Mouse (Mus musculus): ENCODE results near the gene Myo1e. TPM values are rescaled to one million over a fixed set of nuclear protein-coding genes. Genes with fewer than 3 reads are reported as not detected.
"Not testable (repeated sequence)": the region's sequence is repeated elsewhere in the genome, so short reads cannot be mapped to it uniquely, and the experiment has no call there.

The Myo1e gene
- polyA plus RNA-seq, 1 experiment from 2014 or later, result 20.6 TPM

DNA sequence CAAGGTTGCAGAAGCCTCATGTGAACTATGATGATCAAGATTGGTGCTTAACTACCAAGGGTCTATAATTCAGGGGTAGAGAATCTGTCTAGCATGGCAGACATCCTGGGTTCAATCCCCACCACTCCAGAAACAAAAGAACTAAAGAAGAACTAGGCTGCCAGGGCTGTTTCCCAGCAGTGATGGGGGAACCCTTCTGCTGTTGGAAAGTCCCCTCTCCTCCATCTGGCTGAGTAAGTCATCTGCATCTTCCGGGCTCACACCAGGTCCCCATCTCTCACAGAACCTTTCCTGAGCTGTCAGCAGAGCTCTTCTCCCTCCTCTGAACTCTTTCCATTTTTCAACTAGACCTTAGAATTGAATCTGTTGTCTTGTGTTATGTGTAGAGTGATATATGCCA is 45.9 kb downstream of the Myo1e start:
- H3K4me1 ChIP-seq (ENCODE audit: control insufficient read depth, insufficient read depth, low read length), result peaks cover 15% of the 10 kb centered on the region; the same call in 1 of the 2 replicates
- no peaks in the 10 kb centered on the region for H3K9me3 ChIP-seq (ENCODE audit: control insufficient read depth, low read length)
- no peak overlapping the region for H3K9ac ChIP-seq (ENCODE audit: low read depth, low read length)
- H3K27ac ChIP-seq (ENCODE audit: low read depth, low read length), result no peak overlapping the region
- no peak overlapping the region for H3K4me3 ChIP-seq (ENCODE audit: low read length)
- H3K4me2 ChIP-seq (replicated peaks; ENCODE audit: low read depth, low read length), result no peak overlapping the region
- no peak for ATAC-seq (ENCODE audit: low FRiP score, low TSS enrichment)
- WGBS, result 85% methylated on average over 1 of the region's 1 CpGs
- no peaks in the 10 kb centered on the region for H3K36me3 ChIP-seq (ENCODE audit: control insufficient read depth, insufficient read depth, low read length)
- no peaks in the 10 kb centered on the region for H3K27me3 ChIP-seq (ENCODE audit: control insufficient read depth, insufficient read depth, low read length)

- no peaks in the 10 kb centered on the region for H3K9me3 ChIP-seq (ENCODE audit: control insufficient read depth, low read length)
- WGBS, result 83% methylated on average over 4 of the region's 4 CpGs
- H3K27me3 ChIP-seq (ENCODE audit: control insufficient read depth, insufficient read depth, low read length), result no peaks in the 10 kb centered on the region
- ATAC-seq (ENCODE audit: low FRiP score, low TSS enrichment), result no peak
- H3K4me1 ChIP-seq (ENCODE audit: control insufficient read depth, insufficient read depth, low read length), result peaks cover 19% of the 10 kb centered on the region; the same call in 1 of the 2 replicates
- H3K27ac ChIP-seq (ENCODE audit: low read depth, low read length), result no peak overlapping the region
- no peak overlapping the region for H3K9ac ChIP-seq (ENCODE audit: low read depth, low read length)
- H3K4me3 ChIP-seq (ENCODE audit: low read length), result no peak overlapping the region
- H3K4me2 ChIP-seq (replicated peaks; ENCODE audit: low read depth, low read length), result no peak overlapping the region
- no peaks in the 10 kb centered on the region for H3K36me3 ChIP-seq (ENCODE audit: control insufficient read depth, insufficient read depth, low read length)
Observed at GRCm38 (mm10) chr9:70255005-70255404, 47.9 kb downstream of the Myo1e start.

DNA sequence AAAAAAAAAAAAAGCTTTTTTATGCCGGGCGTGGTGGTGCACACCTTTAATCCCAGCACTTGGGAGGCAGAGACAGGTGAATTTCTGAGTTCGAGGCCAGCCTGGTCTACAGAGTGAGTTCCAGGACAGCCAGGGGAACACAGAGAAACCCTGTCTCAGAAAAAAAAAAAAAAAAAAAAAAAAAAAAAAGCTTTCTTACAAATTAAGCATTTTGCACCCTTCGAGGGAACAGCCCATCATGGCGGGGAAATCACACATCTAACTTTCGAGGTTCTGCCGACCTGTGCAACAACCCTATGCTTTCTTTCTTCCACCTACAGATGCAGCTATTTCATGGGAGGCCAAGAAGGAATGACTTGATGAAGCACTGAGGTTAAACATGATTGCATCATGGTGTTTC is 48.9 kb downstream of the Myo1e start:
- H3K36me3 ChIP-seq (ENCODE audit: control insufficient read depth, insufficient read depth, low read length); H3K9me3 ChIP-seq (ENCODE audit: control insufficient read depth, low read length); H3K9ac ChIP-seq (ENCODE audit: low read depth, low read length); H3K27ac ChIP-seq (ENCODE audit: low read depth, low read length); ATAC-seq (ENCODE audit: low FRiP score, low TSS enrichment); H3K4me2 ChIP-seq (replicated peaks; ENCODE audit: low read depth, low read length); H3K4me3 ChIP-seq (ENCODE audit: low read length); H3K27me3 ChIP-seq (ENCODE audit: control insufficient read depth, insufficient read depth, low read length): not testable (repeated sequence)
- peaks cover 24% of the 10 kb centered on the region for H3K4me1 ChIP-seq (ENCODE audit: control insufficient read depth, insufficient read depth, low read length)
- WGBS, result 92% methylated on average over 7 of the region's 7 CpGs

DNA sequence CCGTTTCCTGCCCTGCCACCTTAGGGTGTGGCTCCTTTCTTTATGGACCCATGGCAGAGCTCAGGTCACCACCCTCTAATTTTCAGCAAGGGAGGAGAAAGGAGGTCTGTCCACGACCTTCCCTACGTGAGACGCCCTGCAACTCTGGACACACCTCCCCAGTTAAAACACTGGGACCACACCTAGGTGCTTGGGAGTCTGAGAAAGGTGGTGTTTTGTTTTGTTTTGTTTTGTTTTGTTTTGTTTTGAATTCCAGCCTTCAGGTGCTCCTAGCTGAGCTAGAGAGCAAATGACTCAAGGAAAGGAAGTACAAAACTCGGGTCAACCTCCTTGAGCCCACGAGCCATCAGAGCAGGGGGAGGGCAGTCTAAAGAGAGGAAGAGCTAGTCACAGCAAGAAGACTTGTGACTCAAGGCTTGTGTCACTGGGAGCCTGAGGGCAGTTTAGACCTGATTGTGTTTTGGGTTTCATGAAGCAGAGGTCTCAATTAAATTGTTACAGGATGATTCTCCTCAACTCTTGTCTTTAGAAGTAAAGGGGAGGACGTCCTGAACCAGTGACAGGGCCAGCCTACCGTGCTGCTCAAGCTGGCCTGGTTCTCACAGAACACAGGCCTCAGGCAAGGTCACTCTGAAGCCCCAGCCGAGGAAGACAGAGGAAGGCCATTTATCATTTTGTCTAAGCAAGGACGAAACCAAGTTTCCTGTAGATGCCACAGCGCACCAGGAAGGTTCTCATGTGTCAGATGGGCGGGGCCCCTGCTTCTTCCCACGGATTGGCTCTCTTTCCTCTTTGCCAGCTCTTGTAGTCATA is 50.3 kb downstream of the Myo1e start:
- WGBS, result 22% methylated on average over 13 of the region's 13 CpGs
- Histone ChIP-seq H3K9ac (ENCODE audit: low read depth, low read length) (no peak overlapping the region), H3K9me3 (ENCODE audit: control insufficient read depth, low read length) (no peaks in the 10 kb centered on the region), H3K4me1 (ENCODE audit: control insufficient read depth, insufficient read depth, low read length) (peaks cover 36% of the 10 kb centered on the region), H3K27me3 (ENCODE audit: control insufficient read depth, insufficient read depth, low read length) (no peaks in the 10 kb centered on the region), H3K27ac (ENCODE audit: low read depth, low read length) (peak overlapping the region; percentile 32; the same call in 1 of the 2 replicates), H3K4me2 (replicated peaks; ENCODE audit: low read depth, low read length) (peak overlapping the region; percentile 11), H3K4me3 (ENCODE audit: low read length) (no peak overlapping the region), H3K36me3 (ENCODE audit: control insufficient read depth, insufficient read depth, low read length) (no peaks in the 10 kb centered on the region)
- peak; percentile 63 for ATAC-seq (ENCODE audit: low FRiP score, low TSS enrichment)

DNA sequence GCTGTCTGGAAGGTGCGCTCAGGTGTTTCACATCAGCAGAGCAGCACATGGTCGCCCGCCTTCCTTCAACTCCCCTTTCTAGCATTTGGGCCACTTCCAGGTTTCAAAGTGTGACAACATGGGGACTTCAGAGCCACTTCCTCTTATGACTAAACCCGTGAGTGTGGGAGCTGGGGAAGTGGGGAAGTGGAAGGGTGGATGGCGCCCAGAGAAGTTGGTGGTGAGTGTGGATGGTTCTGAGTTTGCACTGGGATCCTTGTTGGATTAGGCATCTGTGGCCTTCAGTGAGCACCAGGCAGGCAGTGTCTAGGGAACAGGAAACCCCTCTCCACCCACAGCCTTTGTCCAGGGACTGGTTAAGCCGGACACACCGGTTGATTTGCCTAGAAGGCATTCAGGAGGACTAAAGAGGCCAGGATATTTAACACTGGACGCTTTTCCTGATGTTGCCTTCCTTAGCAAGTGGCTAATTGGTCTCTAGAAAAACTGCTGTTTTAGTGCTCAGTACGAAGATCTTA is 53.2 kb downstream of the Myo1e start:
- no peak overlapping the region for H3K9ac ChIP-seq (ENCODE audit: low read depth, low read length)

GRCm38 (mm10) chr9:70261646-70262045 is 54.5 kb downstream of the Myo1e start:
- Histone ChIP-seq H3K27ac (ENCODE audit: low read depth, low read length) (0 out of 2 replicates have a peak overlapping the region, but pooled peaks have one; percentile 30), H3K9ac (ENCODE audit: low read depth, low read length) (no peak overlapping the region), H3K4me2 (replicated peaks; ENCODE audit: low read depth, low read length) (no peak overlapping the region), H3K4me3 (ENCODE audit: low read length) (no peak overlapping the region), H3K36me3 (ENCODE audit: control insufficient read depth, insufficient read depth, low read length) (no peaks in the 10 kb centered on the region), H3K27me3 (ENCODE audit: control insufficient read depth, insufficient read depth, low read length) (no peaks in the 10 kb centered on the region), H3K9me3 (ENCODE audit: control insufficient read depth, low read length) (no peaks in the 10 kb centered on the region), H3K4me1 (ENCODE audit: control insufficient read depth, insufficient read depth, low read length) (peaks cover 47% of the 10 kb centered on the region)
- WGBS, result 74% methylated on average over 5 of the region's 5 CpGs
- ATAC-seq (ENCODE audit: low FRiP score, low TSS enrichment), result no peak

More for the DNA sequence above, 53.2 kb downstream of the Myo1e start:
- H3K9me3 ChIP-seq (ENCODE audit: control insufficient read depth, low read length), result no peaks in the 10 kb centered on the region
- no peak overlapping the region for H3K4me2 ChIP-seq (replicated peaks; ENCODE audit: low read depth, low read length)
- no peak for ATAC-seq (ENCODE audit: low FRiP score, low TSS enrichment)
- H3K4me3 ChIP-seq (ENCODE audit: low read length), result no peak overlapping the region
- no peaks in the 10 kb centered on the region for H3K36me3 ChIP-seq (ENCODE audit: control insufficient read depth, insufficient read depth, low read length)
- H3K27me3 ChIP-seq (ENCODE audit: control insufficient read depth, insufficient read depth, low read length), result no peaks in the 10 kb centered on the region
- peak overlapping the region; percentile 70 for H3K27ac ChIP-seq (ENCODE audit: low read depth, low read length)
- WGBS, result 33% methylated on average over 9 of the region's 9 CpGs
- peaks cover 47% of the 10 kb centered on the region for H3K4me1 ChIP-seq (ENCODE audit: control insufficient read depth, insufficient read depth, low read length)

DNA sequence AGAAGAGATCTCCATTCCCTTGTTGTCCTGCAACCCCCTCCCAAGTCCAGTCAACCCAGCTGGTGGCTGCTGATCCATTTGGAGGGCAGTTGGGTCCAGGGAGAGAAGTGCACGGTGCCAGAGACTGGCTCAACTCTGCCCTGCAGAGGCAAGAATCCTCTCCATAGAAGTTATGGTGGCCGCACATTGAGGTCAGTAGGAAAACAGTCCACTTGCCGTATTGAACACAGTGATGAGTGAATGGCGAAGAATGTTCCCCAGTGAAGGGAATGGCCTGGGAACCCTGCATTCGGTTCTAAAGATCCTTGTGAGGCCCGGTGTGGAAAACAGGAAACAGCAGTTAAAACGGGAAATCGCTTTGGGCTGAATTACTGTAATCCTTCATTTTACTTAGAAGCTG is 56.0 kb downstream of the Myo1e start:
- H3K4me1 ChIP-seq (ENCODE audit: control insufficient read depth, insufficient read depth, low read length), result peaks cover 36% of the 10 kb centered on the region
- H3K27me3 ChIP-seq (ENCODE audit: control insufficient read depth, insufficient read depth, low read length), result no peaks in the 10 kb centered on the region
- 54% methylated on average over 8 of the region's 8 CpGs for WGBS
- H3K9me3 ChIP-seq (ENCODE audit: control insufficient read depth, low read length), result no peaks in the 10 kb centered on the region
- H3K9ac ChIP-seq (ENCODE audit: low read depth, low read length), result no peak overlapping the region
- H3K27ac ChIP-seq (ENCODE audit: low read depth, low read length), result no peak overlapping the region
- H3K36me3 ChIP-seq (ENCODE audit: control insufficient read depth, insufficient read depth, low read length), result no peaks in the 10 kb centered on the region
- no peak overlapping the region for H3K4me2 ChIP-seq (replicated peaks; ENCODE audit: low read depth, low read length)
- H3K4me3 ChIP-seq (ENCODE audit: low read length), result no peak overlapping the region
- no peak for ATAC-seq (ENCODE audit: low FRiP score, low TSS enrichment)

- no peak for ATAC-seq (ENCODE audit: low FRiP score, low TSS enrichment)
- Histone ChIP-seq H3K36me3 (ENCODE audit: control insufficient read depth, insufficient read depth, low read length) (no peaks in the 10 kb centered on the region), H3K27ac (ENCODE audit: low read depth, low read length) (no peak overlapping the region; the same call in 1 of the 2 replicates), H3K9me3 (ENCODE audit: control insufficient read depth, low read length) (no peaks in the 10 kb centered on the region), H3K4me2 (replicated peaks; ENCODE audit: low read depth, low read length) (no peak overlapping the region), H3K27me3 (ENCODE audit: control insufficient read depth, insufficient read depth, low read length) (no peaks in the 10 kb centered on the region), H3K4me3 (ENCODE audit: low read length) (no peak overlapping the region), H3K9ac (ENCODE audit: low read depth, low read length) (0 out of 2 replicates have a peak overlapping the region, but pooled peaks have one; percentile 7), H3K4me1 (ENCODE audit: control insufficient read depth, insufficient read depth, low read length) (peaks cover 32% of the 10 kb centered on the region)
- 39% methylated on average over 7 of the region's 7 CpGs for WGBS
Observed at GRCm38 (mm10) chr9:70263735-70264134, 56.6 kb downstream of the Myo1e start.

GRCm38 (mm10) chr9:70265513-70265912 is 58.4 kb downstream of the Myo1e start:
- H3K36me3 ChIP-seq (ENCODE audit: control insufficient read depth, insufficient read depth, low read length), result no peaks in the 10 kb centered on the region
- no peaks in the 10 kb centered on the region for H3K9me3 ChIP-seq (ENCODE audit: control insufficient read depth, low read length)
- H3K4me1 ChIP-seq (ENCODE audit: control insufficient read depth, insufficient read depth, low read length), result peaks cover 30% of the 10 kb centered on the region
- H3K27me3 ChIP-seq (ENCODE audit: control insufficient read depth, insufficient read depth, low read length), result no peaks in the 10 kb centered on the region
- no peak overlapping the region for H3K27ac ChIP-seq (ENCODE audit: low read depth, low read length)
- H3K4me2 ChIP-seq (replicated peaks; ENCODE audit: low read depth, low read length), result no peak overlapping the region
- 86% methylated on average over 5 of the region's 5 CpGs for WGBS
- ATAC-seq (ENCODE audit: low FRiP score, low TSS enrichment), result no peak
- H3K4me3 ChIP-seq (ENCODE audit: low read length), result no peak overlapping the region
- H3K9ac ChIP-seq (ENCODE audit: low read depth, low read length), result no peak overlapping the region

All from kidney, embryonic 14.5 days (tissue).